Comparison of ENCODE assay signal across 14 mouse cellular contexts in genomic region chr1:185441703-185442472, GRCm38 (mm10). TPM values are rescaled to one million over a fixed set of nuclear protein-coding genes. Genes with fewer than 3 reads are reported as not detected.
DNase-seq lines count a peak whose midpoint lies in the region; ATAC-seq lines count a peak whose summit lies in the region.
"Had no signal": no experiment of that assay in that cellular context is flagged by ENCODE, and none has a peak within 500 bp of the region (broad histone marks: within the 10 kb centered on the region; RNA-seq: fewer than 3 reads in every experiment).

No protein-coding gene starts in this region.

- no peak for ATAC-seq in midbrain, embryonic 11.5 days (ENCODE audit: low FRiP score)
- peak; percentile 73; the same call in 1 of the 2 replicates for ATAC-seq in hindbrain, embryonic 13.5 days (ENCODE audit: low FRiP score)
- ATAC-seq in activated CD4-positive, CD25-positive, alpha-beta regulatory T cell, adult 4 months: no peak

- peaks cover 13% of the 10 kb centered on the region for H3K4me1 ChIP-seq in midbrain, embryonic 10.5 days
- H3K4me1 ChIP-seq in midbrain, embryonic 11.5 days (ENCODE audit: control insufficient read depth, insufficient read depth, low read length): no peaks in the 10 kb centered on the region
- H3K4me1 ChIP-seq in hindbrain, embryonic 13.5 days (replicated peaks): peaks cover 23% of the 10 kb centered on the region
- H3K4me1 ChIP-seq: limb, embryonic 12.5 days had no signal

- DNase-seq in midbrain, embryonic 10.5 days (ENCODE audit: low spot score): no peak
- DNase-seq in midbrain, embryonic 11.5 days (ENCODE audit: low spot score, missing footprints): no peak
- peak; percentile 85 to 89 for DNase-seq in cerebellum, postnatal 10 days
- DNase-seq in retina, embryonic 14.5 days (ENCODE audit: low spot score): peak; percentile 79
- DNase-seq in thymus, postnatal 36 days: no peak
- DNase-seq in thymus, adult 18-20 months: no peak
- DNase-seq: gastrocnemius, postnatal 36 days; kidney, postnatal 25 days; thymus, adult 2 months had no signal

- peak overlapping the region; percentile 38; the same call in 1 of the 2 replicates for H3K27ac ChIP-seq in midbrain, embryonic 10.5 days (replicated peaks)
- H3K27ac ChIP-seq in midbrain, embryonic 11.5 days (ENCODE audit: low read depth, low read length): no peak overlapping the region
- H3K27ac ChIP-seq in hindbrain, embryonic 13.5 days: peak overlapping the region; percentile 56
- H3K27ac ChIP-seq: limb, embryonic 12.5 days had no signal

- H3K9ac ChIP-seq in midbrain, embryonic 11.5 days (ENCODE audit: low read length): no peak overlapping the region
- H3K9ac ChIP-seq in hindbrain, embryonic 13.5 days: no peak overlapping the region
- H3K9ac ChIP-seq: limb, embryonic 12.5 days had no signal

- H3K36me3 ChIP-seq in midbrain, embryonic 10.5 days: no peaks in the 10 kb centered on the region
- H3K36me3 ChIP-seq in midbrain, embryonic 11.5 days (ENCODE audit: control insufficient read depth, insufficient read depth, low read length): no peaks in the 10 kb centered on the region
- H3K36me3 ChIP-seq in hindbrain, embryonic 13.5 days: no peaks in the 10 kb centered on the region
- H3K36me3 ChIP-seq: limb, embryonic 12.5 days had no signal

- WGBS in midbrain, embryonic 10.5 days: 73% methylated on average over 18 of the region's 18 CpGs
- 68% methylated on average over 18 of the region's 18 CpGs for WGBS in midbrain, embryonic 11.5 days
- WGBS in hindbrain, embryonic 13.5 days: 54% methylated on average over 18 of the region's 18 CpGs

- no peak overlapping the region for H3K4me2 ChIP-seq in midbrain, embryonic 11.5 days
- H3K4me2 ChIP-seq in hindbrain, embryonic 13.5 days: no peak overlapping the region
- H3K4me2 ChIP-seq: limb, embryonic 12.5 days had no signal

- no peaks in the 10 kb centered on the region for H3K9me3 ChIP-seq in midbrain, embryonic 10.5 days (replicated peaks)
- H3K9me3 ChIP-seq in midbrain, embryonic 11.5 days (ENCODE audit: control insufficient read depth, low read length): no peaks in the 10 kb centered on the region
- H3K9me3 ChIP-seq in hindbrain, embryonic 13.5 days: no peaks in the 10 kb centered on the region
- H3K9me3 ChIP-seq: limb, embryonic 12.5 days had no signal

- H3K27me3 ChIP-seq in midbrain, embryonic 10.5 days (ENCODE audit: low read depth, poor library complexity, severe bottlenecking): no peaks in the 10 kb centered on the region
- H3K27me3 ChIP-seq in midbrain, embryonic 11.5 days (ENCODE audit: control insufficient read depth, insufficient read depth, low read length): no peaks in the 10 kb centered on the region
- no peaks in the 10 kb centered on the region for H3K27me3 ChIP-seq in hindbrain, embryonic 13.5 days
- H3K27me3 ChIP-seq: CH12.LX had no signal

- H3K4me3 ChIP-seq in midbrain, embryonic 10.5 days: no peak overlapping the region
- no peak overlapping the region for H3K4me3 ChIP-seq in midbrain, embryonic 11.5 days (ENCODE audit: low read depth, low read length)
- H3K4me3 ChIP-seq in hindbrain, embryonic 13.5 days: no peak overlapping the region
- H3K4me3 ChIP-seq: limb, embryonic 12.5 days had no signal

RNA-seq across cellular contexts. Expression of gene Slc30a10, which starts 12.8 kb away (rescaled TPM):
- polyA plus RNA-seq in midbrain, embryonic 10.5 days (2016; fragmentation: Nextera tagmentation; extraction: Ambion mirVana): 1.3 and 1.4 TPM in 2 replicates
- polyA plus RNA-seq in midbrain, embryonic 11.5 days (2014; fragmentation: Nextera tagmentation; extraction: Ambion mirVana): 1.7 and 2.2 TPM in 2 replicates
- polyA plus RNA-seq in hindbrain, embryonic 13.5 days (2015; fragmentation: Nextera tagmentation; extraction: Ambion mirVana): 3.4 and 3.8 TPM in 2 replicates
- polyA plus RNA-seq in activated CD4-positive, CD25-positive, alpha-beta regulatory T cell, adult 4 months (2017; shearing (Covaris generic)): not detected
- polyA plus RNA-seq: lung, embryonic 16.5 days had no signal

Comparison
In these comparisons a context has a peak if more than half of its experiments do, and no peak if none do; other contexts are left out.
1. DNase-seq: peak in cerebellum, postnatal 10 days (2 of 2) and retina, embryonic 14.5 days (single experiment); none in midbrain, embryonic 10.5 days (single experiment), midbrain, embryonic 11.5 days (single experiment), thymus, postnatal 36 days (0 of 2) and thymus, adult 18-20 months (0 of 2).